Mouse (Mus musculus): Measurements from ENCODE around the gene Vps45. TPM values are rescaled to one million over a fixed set of nuclear protein-coding genes. Genes with fewer than 3 reads are reported as not detected.

The Vps45 gene
- total and polyA plus RNA-seq, 2 experiments: 2.1 to 10.7 TPM

DNA sequence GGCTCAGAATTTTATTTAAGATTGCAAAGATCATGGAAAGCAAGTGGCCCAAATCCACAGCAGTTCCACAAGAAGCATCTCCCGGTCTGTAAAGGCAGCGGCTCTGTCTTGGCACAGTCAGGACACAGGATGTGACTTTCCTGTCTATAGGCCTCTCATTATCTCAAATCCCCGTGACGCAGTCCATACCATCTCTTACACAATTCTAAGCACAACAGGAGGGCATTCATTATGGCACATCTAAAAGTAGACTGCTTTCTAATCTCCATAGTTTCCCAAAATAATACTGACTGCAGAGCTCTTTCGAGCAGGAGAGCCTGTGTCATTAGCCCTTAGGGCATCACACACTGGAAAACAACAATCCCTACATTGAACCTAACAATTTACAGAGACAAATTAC is 45.5 kb downstream of the Vps45 start:
- 76% methylated on average over 5 of the region's 5 CpGs for WGBS
- H3K4me1 ChIP-seq (ENCODE audit: control insufficient read depth, insufficient read depth, low read length): no peaks in the 10 kb centered on the region
- TF ChIP-seq CTCF (IDR thresholded peaks at IDR 0.05; ENCODE audit: low read depth, low read length) (no peak), POLR2A (IDR thresholded peaks at IDR 0.05; ENCODE audit: extremely low read depth, insufficient read depth, low read length) (no peak)
- H3K79me2 ChIP-seq (ENCODE audit: control insufficient read depth, insufficient read depth, low read length): no peaks in the 10 kb centered on the region
- no peak for DNase-seq (ENCODE audit: extremely low read depth, low read depth, low spot score)
- no peak overlapping the region for H3K9ac ChIP-seq (ENCODE audit: low read depth, low read length)
- no peaks in the 10 kb centered on the region; the same call in 1 of the 2 replicates for H3K36me3 ChIP-seq (ENCODE audit: control insufficient read depth, insufficient read depth, low read length)
- no peak overlapping the region for H3K4me3 ChIP-seq (ENCODE audit: insufficient read depth, low read depth, low read length)
- no peak overlapping the region for H3K27ac ChIP-seq (replicated peaks; ENCODE audit: insufficient read depth, low read depth, low read length)
- H3K27me3 ChIP-seq (ENCODE audit: control insufficient read depth, insufficient read depth, low read length): no peaks in the 10 kb centered on the region

DNA sequence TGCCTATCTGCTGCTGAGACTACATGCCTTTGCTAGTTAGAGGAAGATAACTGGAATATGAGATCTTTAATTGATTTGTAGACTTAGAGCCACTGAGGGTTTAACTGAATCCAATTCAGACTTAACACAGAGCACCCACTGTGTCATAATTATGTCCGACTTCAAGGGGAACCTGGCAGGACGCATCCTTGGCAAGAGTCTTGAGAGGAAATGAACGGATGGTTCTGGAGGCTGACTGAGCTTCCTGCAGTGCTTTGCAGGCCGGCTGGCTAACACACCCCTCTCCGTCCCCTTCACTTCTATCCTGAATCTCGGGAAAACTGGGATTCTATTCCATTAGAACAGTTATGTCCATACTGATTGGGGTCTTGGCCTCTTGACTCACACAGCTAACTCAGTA is 49.8 kb downstream of the Vps45 start:
- Histone ChIP-seq H3K36me3 (ENCODE audit: control insufficient read depth, insufficient read depth, low read length) (no peaks in the 10 kb centered on the region; the same call in 1 of the 2 replicates), H3K4me3 (ENCODE audit: insufficient read depth, low read depth, low read length) (no peak overlapping the region), H3K79me2 (ENCODE audit: control insufficient read depth, insufficient read depth, low read length) (no peaks in the 10 kb centered on the region), H3K27me3 (ENCODE audit: control insufficient read depth, insufficient read depth, low read length) (no peaks in the 10 kb centered on the region), H3K9ac (ENCODE audit: low read depth, low read length) (no peak overlapping the region), H3K27ac (replicated peaks; ENCODE audit: insufficient read depth, low read depth, low read length) (no peak overlapping the region), H3K4me1 (ENCODE audit: control insufficient read depth, insufficient read depth, low read length) (no peaks in the 10 kb centered on the region)
- 88% methylated on average over 6 of the region's 6 CpGs for WGBS
- no peak for DNase-seq (ENCODE audit: extremely low read depth, low read depth, low spot score)
- TF ChIP-seq CTCF (IDR thresholded peaks at IDR 0.05; ENCODE audit: low read depth, low read length): no peak
- no peak for TF ChIP-seq POLR2A (IDR thresholded peaks at IDR 0.05; ENCODE audit: extremely low read depth, insufficient read depth, low read length)

DNA sequence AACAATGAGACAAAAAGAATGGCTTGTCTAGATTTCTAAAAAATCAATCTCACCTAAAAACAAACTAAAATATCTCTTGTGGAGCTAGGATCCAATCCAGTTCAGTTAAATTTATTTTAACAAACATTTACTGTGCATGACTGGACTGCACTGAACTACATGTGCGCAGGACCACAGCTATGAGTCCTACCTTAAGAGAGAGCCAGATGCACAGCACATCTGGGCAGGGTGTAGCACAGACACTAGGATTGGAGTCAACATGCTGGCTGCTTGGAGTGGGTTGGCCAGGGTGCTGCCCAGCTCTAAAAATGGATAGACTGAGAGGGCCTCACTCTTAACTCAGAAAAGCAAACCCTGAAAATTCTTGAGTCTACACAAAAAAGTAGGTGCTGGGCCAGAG is 56.7 kb downstream of the Vps45 start:
- WGBS: 94% methylated on average over 1 of the region's 1 CpGs
- TF ChIP-seq CTCF (IDR thresholded peaks at IDR 0.05; ENCODE audit: low read depth, low read length) (no peak), POLR2A (IDR thresholded peaks at IDR 0.05; ENCODE audit: extremely low read depth, insufficient read depth, low read length) (no peak)
- Histone ChIP-seq H3K27me3 (ENCODE audit: control insufficient read depth, insufficient read depth, low read length) (no peaks in the 10 kb centered on the region), H3K79me2 (ENCODE audit: control insufficient read depth, insufficient read depth, low read length) (no peaks in the 10 kb centered on the region), H3K36me3 (ENCODE audit: control insufficient read depth, insufficient read depth, low read length) (no peaks in the 10 kb centered on the region), H3K9ac (ENCODE audit: low read depth, low read length) (no peak overlapping the region), H3K27ac (replicated peaks; ENCODE audit: insufficient read depth, low read depth, low read length) (no peak overlapping the region), H3K4me3 (ENCODE audit: insufficient read depth, low read depth, low read length) (no peak overlapping the region), H3K4me1 (ENCODE audit: control insufficient read depth, insufficient read depth, low read length) (no peaks in the 10 kb centered on the region)
- no peak for DNase-seq (ENCODE audit: extremely low read depth, low read depth, low spot score)

DNA sequence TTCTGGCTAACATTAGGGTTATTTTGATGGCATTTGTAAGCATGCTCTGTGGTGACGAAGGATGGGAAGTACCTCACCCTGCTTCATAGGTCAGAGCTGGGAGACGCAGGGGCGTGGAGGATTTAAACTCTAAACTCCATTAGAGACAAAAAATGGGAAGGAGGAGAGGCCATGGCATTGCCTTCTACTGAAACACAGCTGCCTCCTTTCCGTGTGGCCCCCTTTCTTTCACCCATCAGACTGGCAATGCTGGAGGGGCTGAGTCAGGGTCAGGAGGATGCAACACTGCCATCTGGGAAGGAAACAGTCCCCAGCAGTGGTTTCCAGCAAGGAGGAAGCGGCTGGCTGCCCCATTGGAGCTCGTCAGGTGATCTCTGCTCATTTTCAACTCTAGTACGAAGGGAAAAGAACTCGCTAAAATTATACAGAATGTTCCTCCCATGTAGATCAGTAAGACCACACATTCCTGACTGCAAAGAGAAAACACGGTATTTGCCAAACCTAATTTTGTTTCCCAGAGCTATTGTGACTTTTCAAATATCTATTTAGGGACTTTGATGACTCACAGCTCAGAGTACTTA is 57.3 kb downstream of the Vps45 start:
- Histone ChIP-seq H3K27ac (replicated peaks; ENCODE audit: insufficient read depth, low read depth, low read length) (no peak overlapping the region), H3K9ac (ENCODE audit: low read depth, low read length) (no peak overlapping the region)
- 80% methylated on average over 9 of the region's 9 CpGs for WGBS

GRCm38 (mm10) chr3:96000080-96000632 is 58.1 kb downstream of the Vps45 start:
- Histone ChIP-seq H3K36me3 (ENCODE audit: control insufficient read depth, insufficient read depth, low read length) (no peaks in the 10 kb centered on the region), H3K9ac (ENCODE audit: low read depth, low read length) (no peak overlapping the region), H3K4me1 (ENCODE audit: control insufficient read depth, insufficient read depth, low read length) (peaks cover 2% of the 10 kb centered on the region), H3K27ac (replicated peaks; ENCODE audit: insufficient read depth, low read depth, low read length) (no peak overlapping the region), H3K79me2 (ENCODE audit: control insufficient read depth, insufficient read depth, low read length) (no peaks in the 10 kb centered on the region), H3K27me3 (ENCODE audit: control insufficient read depth, insufficient read depth, low read length) (no peaks in the 10 kb centered on the region), H3K4me3 (ENCODE audit: insufficient read depth, low read depth, low read length) (no peak overlapping the region)
- TF ChIP-seq POLR2A (IDR thresholded peaks at IDR 0.05; ENCODE audit: extremely low read depth, insufficient read depth, low read length): no peak
- 75% methylated on average over 14 of the region's 14 CpGs for WGBS
- no peak for DNase-seq (ENCODE audit: extremely low read depth, low read depth, low spot score)

More for the DNA sequence above, 57.3 kb downstream of the Vps45 start:
- H3K4me3 ChIP-seq (ENCODE audit: insufficient read depth, low read depth, low read length): no peak overlapping the region
- H3K79me2 ChIP-seq (ENCODE audit: control insufficient read depth, insufficient read depth, low read length): no peaks in the 10 kb centered on the region
- H3K4me1 ChIP-seq (ENCODE audit: control insufficient read depth, insufficient read depth, low read length): peaks cover 2% of the 10 kb centered on the region
- no peak for DNase-seq (ENCODE audit: extremely low read depth, low read depth, low spot score)
- no peaks in the 10 kb centered on the region for H3K27me3 ChIP-seq (ENCODE audit: control insufficient read depth, insufficient read depth, low read length)
- TF ChIP-seq POLR2A (IDR thresholded peaks at IDR 0.05; ENCODE audit: extremely low read depth, insufficient read depth, low read length) (no peak), CTCF (IDR thresholded peaks at IDR 0.05; ENCODE audit: low read depth, low read length) (no peak)
- no peaks in the 10 kb centered on the region for H3K36me3 ChIP-seq (ENCODE audit: control insufficient read depth, insufficient read depth, low read length)

GRCm38 (mm10) chr3:95999308-96000079 is 58.8 kb downstream of the Vps45 start:
- 89% methylated on average over 12 of the region's 12 CpGs for WGBS
- no peaks in the 10 kb centered on the region for H3K79me2 ChIP-seq (ENCODE audit: control insufficient read depth, insufficient read depth, low read length)
- no peak overlapping the region for H3K4me3 ChIP-seq (ENCODE audit: insufficient read depth, low read depth, low read length)
- TF ChIP-seq POLR2A (IDR thresholded peaks at IDR 0.05; ENCODE audit: extremely low read depth, insufficient read depth, low read length): no peak
- no peak for TF ChIP-seq CTCF (IDR thresholded peaks at IDR 0.05; ENCODE audit: low read depth, low read length)
- no peaks in the 10 kb centered on the region for H3K36me3 ChIP-seq (ENCODE audit: control insufficient read depth, insufficient read depth, low read length)
- H3K4me1 ChIP-seq (ENCODE audit: control insufficient read depth, insufficient read depth, low read length): peaks cover 2% of the 10 kb centered on the region
- no peak overlapping the region for H3K27ac ChIP-seq (replicated peaks; ENCODE audit: insufficient read depth, low read depth, low read length)
- no peaks in the 10 kb centered on the region for H3K27me3 ChIP-seq (ENCODE audit: control insufficient read depth, insufficient read depth, low read length)
- no peak for DNase-seq (ENCODE audit: extremely low read depth, low read depth, low spot score)
- H3K9ac ChIP-seq (ENCODE audit: low read depth, low read length): no peak overlapping the region
